Mouse (Mus musculus): ENCODE data around the gene Lmnb2.
A peak's percentile ranks its signal among the peaks of the same experiment; 100 is the strongest.

Lmnb2 gene

DNA sequence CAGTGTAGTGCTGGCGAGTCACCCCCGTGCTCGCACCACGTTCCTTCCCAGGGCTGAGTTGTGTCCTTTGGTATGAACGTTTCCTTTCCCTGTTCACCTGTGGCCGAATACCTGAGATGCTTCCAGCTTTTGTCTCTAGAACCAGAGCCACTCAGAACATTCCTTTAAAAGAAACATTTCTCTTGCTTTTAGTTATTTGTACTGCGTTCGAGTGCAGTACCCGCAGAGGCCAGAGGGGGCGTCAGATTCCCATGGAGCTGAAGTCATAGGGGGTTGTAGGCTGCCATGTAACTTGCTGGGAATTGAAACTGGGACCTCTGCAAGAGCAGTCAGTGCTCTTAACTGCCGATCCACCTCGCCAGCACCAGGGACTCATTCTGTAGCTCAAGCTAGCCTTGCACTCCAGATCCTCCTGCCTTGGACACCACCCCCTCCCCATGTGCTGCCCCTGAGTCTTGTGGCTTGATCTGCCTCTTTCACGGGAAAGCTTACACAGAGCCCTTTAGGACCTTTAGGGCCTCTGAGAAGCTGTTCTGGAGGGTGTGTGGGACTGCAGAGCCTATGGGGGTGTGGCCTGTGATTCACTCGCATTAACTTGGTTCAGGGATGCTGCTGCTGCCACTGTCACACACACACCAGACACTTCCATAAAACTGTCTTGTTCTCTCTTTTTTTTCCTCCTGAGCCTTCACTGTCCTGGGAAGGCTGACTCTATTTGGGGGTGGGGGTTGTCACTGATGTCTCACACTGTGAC is 28.8 kb upstream of the Lmnb2 start:
- DNase-seq (ENCODE audit: low read depth) = no peak

DNA sequence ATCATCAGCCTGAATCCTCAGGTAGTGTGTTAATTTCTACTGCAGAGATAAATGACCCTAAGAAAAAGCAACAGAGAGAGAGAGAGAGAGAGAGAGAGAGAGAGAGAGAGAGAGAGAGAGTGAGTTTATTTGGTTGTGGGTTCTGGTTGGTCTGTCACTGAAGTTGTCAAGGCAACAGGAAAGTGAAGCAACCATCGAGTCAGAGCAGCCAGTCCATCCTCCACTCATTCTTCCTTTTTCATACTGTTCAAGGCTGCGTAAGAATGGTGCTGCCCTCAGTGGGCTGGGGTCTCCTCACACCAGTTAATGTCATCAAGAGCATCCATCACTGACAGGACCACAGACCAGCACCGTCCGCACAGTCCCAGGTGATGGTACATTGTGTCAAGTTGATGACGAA is 26.2 kb upstream of the Lmnb2 start:
- DNase-seq (ENCODE audit: low read depth) = no peak

GRCm38 (mm10) chr10:80943701-80944100 is 25.7 kb upstream of the Lmnb2 start:
- no peak for DNase-seq (ENCODE audit: low read depth)

DNA sequence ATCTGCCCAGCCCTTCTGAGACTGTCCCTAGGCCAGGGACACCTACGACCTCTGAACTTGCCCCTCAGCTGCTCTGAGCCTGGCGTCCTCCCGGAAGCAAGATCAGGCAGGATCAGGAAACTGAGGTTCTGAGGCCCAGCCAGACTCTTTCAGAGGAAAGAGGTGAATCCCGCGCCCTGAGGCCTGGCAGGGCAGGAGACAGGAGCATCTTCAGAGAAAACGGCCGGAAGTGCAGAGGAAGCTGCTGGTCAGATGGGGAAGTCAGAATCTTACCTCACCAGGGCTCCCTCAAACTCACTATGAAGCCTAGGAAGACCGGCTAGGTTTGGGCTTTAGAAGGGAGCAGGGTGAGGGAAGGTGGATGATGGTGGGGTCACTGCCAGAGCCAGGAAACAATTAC is 24.9 kb upstream of the Lmnb2 start:
- DNase-seq (ENCODE audit: low read depth) = no peak

DNA sequence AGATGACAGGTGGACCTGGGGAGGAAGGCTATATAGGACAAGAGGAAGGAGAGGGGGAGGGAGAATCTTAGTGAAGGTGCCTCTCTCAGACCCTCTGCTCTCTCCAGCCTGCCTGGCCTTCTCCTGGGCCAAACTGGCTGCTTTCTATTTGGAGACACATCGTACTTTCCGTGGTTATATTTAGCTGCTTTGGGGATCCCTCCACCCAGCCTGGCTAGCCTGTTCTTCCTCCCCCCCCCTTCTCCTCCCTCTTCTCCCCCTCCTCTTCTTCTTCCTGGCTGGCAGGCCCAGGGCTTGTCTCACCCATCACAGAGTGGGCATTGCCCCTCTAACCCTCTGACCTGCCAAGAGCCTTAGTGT is 22.9 kb upstream of the Lmnb2 start:
- no peak for DNase-seq (ENCODE audit: low read depth)

DNA sequence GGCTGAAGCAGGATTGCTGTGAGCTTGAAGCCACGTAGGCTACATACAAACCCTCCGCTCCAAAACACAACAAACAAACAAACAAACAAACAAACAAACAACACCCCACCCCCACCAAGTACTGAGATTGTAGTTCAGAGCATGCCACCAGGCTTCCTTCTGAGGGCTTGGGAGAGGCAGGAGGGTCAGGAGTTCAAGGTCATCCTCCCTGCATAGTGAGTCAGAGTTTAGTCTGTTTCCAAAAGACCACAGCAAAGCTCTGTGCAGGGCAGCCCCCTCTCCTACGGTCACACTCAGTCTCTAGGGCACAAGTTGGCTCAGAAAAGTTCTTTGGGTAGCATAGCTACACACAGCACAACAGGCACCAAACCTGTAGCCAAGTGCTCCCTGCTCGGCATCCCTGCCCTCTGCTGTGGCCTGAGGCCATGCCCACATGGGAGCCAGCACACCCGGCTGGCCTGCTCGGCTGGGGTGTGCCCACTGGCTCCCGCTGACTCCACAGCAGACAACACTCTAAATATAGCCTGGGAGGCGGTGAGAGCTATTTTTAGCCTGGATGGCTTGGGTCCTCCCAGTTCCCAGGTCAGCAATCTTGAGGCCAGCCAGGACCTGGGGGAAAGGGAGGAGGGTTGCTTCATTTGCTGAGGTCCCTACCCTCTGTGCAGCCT is 22.4 kb upstream of the Lmnb2 start:
- DNase-seq (ENCODE audit: low read depth) = no peak

DNA sequence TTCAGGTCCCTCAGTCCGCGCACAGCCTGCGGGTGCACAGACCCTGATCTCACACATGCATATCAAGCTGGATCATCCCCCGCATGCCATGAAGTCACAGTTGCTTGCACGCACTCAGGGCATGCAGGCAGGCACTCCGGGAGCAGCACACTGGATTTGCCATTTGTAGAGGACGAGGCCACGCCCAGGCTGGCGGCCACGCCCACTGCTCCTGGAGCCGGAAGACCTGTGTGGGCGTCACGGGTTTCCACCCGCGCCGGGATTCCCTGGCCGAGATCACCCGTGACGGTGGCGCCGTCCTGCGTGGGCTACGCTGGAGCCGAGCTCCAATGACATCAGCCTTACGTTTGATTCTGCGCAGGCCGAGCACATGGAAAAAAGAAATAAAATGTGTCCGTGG is 21.6 kb upstream of the Lmnb2 start:
- peak; percentile 58 for DNase-seq (ENCODE audit: low read depth)

DNA sequence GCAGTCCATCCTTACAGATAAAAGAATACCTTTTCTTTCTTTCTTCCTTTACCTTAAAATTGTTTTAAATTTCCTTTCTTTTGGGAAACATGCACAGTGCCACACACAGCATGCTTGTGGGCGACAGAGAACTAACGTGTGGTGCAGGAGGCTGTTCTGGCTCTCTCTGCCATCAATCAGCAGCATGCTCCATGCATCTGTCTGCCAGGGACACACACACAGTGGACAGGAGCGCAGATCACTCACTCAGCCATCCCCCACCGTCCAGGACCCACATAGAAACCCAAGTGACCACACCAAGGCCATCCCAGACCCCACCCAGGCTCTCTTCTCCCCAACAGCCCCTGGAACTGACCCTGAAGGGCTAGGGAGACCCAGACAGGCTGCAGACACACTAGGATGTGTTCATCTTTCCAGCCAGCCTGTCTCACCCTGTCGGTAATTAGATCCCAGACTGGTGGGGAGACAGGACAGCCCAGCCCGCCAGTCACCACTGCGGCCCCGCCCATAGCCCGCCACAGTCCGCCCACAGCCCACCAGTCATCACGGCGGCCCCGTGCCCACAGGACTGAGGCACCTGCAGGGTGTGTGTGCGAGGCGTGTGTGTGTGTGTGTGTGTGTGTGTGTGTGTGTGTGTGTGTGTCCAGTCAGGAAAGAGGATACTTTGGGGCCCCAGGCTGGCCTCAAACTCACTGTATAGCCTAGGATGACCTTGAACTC is 20.9 kb upstream of the Lmnb2 start:
- DNase-seq (ENCODE audit: low read depth) = no peak

DNA sequence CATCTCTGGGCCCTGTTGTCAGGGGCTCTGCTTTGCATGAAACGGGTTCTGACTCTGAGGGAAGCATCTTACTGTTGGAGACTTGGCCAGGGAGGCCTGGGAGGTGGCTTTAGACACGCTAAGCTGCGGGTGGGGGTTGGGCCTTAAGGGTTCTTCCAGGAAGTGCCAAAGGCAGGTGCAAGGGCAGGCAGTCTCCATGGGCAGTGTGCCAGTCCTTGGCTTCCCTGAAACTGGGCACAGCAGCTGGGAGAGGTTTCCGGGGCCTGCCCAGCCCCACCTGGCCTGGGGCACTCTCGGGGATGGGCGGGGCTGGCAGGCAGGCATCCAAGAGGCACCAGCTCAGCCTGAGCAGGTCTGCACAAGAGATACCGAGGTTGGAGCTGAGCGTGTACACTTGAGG is 19.6 kb upstream of the Lmnb2 start:
- DNase-seq (ENCODE audit: low read depth) = no peak

GRCm38 (mm10) chr10:80936810-80937164 is 18.7 kb upstream of the Lmnb2 start:
- DNase-seq (ENCODE audit: low read depth) = no peak

- no peak for DNase-seq (ENCODE audit: low read depth)
Measured at GRCm38 (mm10) chr10:80936135-80936809, 18.2 kb upstream of the Lmnb2 start.

DNA sequence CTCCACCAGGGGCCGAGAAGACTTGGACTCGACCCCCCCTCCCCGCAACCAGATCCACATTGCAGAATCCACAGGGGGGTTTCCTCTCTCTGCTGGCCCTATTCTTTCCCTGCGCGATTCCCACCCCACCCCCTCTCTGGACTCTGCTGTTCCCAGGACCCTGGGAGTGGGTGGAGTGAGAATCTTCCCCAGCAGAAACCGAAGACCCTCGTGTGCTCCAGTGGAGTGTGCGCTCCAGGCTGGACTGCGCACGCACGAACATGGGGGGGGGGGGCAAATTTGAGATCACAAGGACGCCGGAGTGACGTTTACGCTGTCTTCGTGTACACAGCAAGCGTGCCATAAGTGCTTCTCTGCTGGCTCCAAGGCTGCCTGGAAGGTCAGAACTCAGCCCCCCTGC is 17.7 kb upstream of the Lmnb2 start:
- DNase-seq (ENCODE audit: low read depth) = no peak

DNA sequence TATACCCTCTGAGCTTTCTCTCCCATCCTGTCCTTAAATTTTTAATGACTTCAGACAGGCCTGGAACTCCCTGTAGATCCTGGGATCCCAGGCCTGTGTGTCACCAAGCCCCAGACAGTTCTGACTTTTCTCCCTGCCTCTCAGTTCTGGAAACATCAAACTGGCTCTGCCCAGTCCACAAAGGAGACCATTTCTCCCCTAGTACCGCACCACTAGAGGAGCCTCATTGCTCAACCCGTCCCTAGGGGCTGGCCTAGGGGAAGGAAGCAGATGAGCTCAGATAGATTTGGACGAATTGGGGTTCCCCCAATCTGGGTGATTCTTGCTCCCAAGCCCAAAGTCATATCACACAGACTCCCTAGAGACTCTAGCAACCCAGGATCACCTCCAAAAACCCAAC is 17.2 kb upstream of the Lmnb2 start:
- no peak for DNase-seq (ENCODE audit: low read depth)

GRCm38 (mm10) chr10:80934136-80934985 is 16.3 kb upstream of the Lmnb2 start:
- DNase-seq (ENCODE audit: low read depth) = no peak

GRCm38 (mm10) chr10:80933421-80933979 is 15.5 kb upstream of the Lmnb2 start:
- DNase-seq (ENCODE audit: low read depth) = no peak

DNA sequence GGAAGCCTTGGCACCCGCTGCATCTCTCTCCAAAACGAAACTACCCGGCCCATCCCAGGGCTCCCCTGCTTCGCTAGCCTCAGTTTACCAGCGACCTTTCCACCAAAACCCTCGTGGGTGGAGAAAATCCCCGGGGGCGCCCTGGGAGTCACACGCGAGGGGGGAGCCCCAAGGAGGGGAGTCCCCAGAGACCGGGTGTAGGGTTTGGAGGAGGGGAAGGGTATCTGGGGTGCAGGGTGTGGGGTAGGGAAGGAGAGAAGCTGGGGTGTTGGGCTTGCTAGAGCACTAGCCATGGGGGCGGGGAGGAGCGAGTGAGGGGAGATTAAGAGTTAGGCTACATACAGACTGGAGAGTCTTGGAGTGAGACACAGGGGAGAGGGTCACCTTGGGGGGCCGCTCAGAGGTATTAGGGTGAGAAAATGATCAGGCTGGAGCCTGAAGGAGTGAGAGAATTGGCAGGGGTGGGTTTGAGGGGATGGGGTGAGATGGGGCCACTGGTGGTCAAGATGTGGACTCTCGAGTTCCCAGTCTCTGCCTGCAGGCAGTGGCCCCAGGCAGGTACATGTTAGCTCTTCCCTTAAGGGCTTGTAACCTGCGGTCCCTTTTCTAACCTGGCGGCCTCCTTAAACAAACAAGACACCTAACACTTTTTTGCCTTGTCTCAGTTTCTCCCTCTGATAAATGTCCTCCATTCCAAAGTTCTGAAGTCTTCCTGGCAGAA is 14.8 kb upstream of the Lmnb2 start:
- DNase-seq (ENCODE audit: low read depth) = no peak

DNA sequence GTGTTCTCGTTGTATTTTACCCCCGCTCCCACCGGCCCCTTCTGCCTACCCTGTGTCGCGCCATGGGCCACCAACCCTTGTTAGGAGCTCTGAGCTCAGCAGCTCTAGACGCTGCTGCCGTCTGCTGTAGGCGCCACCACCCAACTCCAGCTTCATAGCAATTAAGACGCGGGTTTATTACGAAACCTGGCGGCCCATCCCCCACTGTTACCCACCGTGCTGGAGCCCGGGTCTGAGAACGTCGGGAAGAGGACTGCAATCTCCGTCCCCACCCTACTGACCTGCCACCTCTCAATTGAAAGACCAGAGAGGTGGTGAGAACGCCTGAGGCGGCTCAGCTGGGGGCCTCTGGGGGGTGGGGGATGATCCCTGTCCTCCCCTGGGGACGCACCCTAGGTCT is 14.2 kb upstream of the Lmnb2 start:
- no peak for DNase-seq (ENCODE audit: low read depth)

- no peak for DNase-seq (ENCODE audit: low read depth)
Measured at GRCm38 (mm10) chr10:80931695-80932094, 13.7 kb upstream of the Lmnb2 start.

DNA sequence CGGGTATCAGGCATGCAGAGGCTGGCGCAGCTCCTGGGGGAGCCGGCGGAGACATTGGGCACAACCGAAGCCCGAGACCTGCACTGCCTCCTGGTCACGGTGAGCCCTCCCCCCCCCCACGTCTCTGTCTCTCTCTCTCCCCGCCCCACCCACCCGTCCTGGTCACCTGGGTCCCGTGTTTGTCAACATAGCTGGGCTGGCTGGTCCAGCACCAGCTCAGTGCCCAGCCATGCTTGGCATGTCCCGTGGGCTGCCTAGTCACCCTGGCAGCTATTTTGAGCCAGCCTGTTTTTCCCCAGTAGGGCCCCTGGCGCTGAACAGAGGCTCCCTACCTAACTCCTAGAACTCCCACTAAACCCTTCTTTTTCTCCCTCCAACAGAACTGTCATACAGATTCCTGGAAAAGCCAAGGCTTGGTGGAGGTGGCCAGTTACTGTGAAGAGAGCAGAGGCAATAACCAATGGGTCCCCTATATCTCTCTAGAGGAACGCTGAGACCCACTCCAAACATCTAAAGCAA is 13.2 kb upstream of the Lmnb2 start:
- DNase-seq (ENCODE audit: low read depth) = no peak

DNA sequence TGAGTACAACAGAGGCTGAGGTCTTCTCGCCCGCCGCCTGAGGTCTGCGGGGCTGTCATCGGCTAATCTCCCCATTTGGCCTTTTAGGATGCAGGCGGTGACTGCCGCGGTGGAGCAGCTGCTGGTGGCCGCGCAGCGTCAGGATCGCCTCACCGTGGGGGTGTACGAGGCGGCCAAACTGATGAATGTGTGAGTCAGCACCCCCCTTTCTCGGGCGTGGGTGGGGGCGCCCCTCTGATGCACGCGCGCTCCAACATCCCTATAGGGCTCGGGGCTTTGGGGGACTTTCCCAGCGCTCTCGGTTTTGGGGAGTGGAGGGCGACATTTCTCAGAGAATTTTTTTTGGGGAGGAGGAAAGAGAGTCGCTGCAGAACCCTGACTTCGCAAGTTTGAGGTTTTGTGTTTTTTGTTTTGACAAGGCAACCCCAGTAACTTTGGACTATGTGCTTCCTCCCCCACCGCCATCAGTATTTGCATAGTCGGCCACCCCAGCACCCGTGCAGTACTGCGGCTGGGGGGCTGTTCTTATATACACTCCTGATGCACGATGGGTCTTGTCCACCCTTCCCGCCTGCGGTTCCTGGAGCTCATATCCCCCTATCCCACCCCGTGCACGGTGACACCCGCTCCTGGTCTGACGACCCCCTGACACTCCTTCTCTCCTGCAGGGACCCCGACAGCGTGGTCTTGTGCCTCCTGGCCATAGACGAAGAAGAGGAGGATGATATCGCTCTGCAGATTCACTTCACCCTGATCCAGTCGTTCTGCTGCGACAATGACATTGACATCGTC is 12.5 kb upstream of the Lmnb2 start:
- no peak for DNase-seq (ENCODE audit: low read depth)

Data from c-Kit-positive CD71-positive TER-119-negative erythroid progenitor cells, embryonic 14.5 days (primary cell).